Mouse (Mus musculus): Measurements from ENCODE around the gene Ttc23.

- TF ChIP-seq POLR2A (IDR thresholded peaks at IDR 0.05; ENCODE audit: control insufficient read depth in 1 of 2, insufficient read depth in 1 of 2, low read depth in 1 of 2, low read length in 2 of 2, poor library complexity in 1 of 2) (no peak), CTCF (IDR thresholded peaks at IDR 0.05 in 2 of 3, conservative IDR thresholded peaks at IDR 0.05 in 1 of 3; ENCODE audit: control insufficient read depth in 1 of 3, insufficient read depth in 1 of 3, low read depth in 2 of 3, low read length in 3 of 3, poor library complexity in 1 of 3, severe bottlenecking in 1 of 3) (no peak), ETS1 (IDR thresholded peaks at IDR 0.05; ENCODE audit: low read depth, low read length) (no peak), ZC3H11A (IDR thresholded peaks at IDR 0.05; ENCODE audit: low read depth, low read length) (no peak), TAL1 (IDR thresholded peaks at IDR 0.05; ENCODE audit: low read length) (no peak), USF2 (IDR thresholded peaks at IDR 0.05; ENCODE audit: borderline replicate concordance in 1 of 2, insufficient read depth in 1 of 2, low read depth in 1 of 2, low read length in 2 of 2) (no peak), RCOR1 (IDR thresholded peaks at IDR 0.05; ENCODE audit: low read depth, low read length) (no peak), EP300 (IDR thresholded peaks at IDR 0.05; ENCODE audit: low read depth in 1 of 2, low read length in 2 of 2) (no peak), GATA1 (IDR thresholded peaks at IDR 0.05; ENCODE audit: low read depth, low read length) (no peak), USF1 (IDR thresholded peaks at IDR 0.05; ENCODE audit: low read depth, low read length) (no peak), HCFC1 (IDR thresholded peaks at IDR 0.05; ENCODE audit: low read depth, low read length) (no peak), TCF12 (IDR thresholded peaks at IDR 0.05; ENCODE audit: low read depth, low read length) (no peak), GABPA (IDR thresholded peaks at IDR 0.05; ENCODE audit: low read depth, low read length) (no peak)
These were observed 61.0 kb downstream of the Ttc23 start for GRCm38 (mm10) chr7:67708160-67708559.
